Mouse (Mus musculus) erythroblast, adult 5-6 weeks (primary cell): ENCODE data around the gene Dab2ip. TPM values are rescaled to one million over a fixed set of nuclear protein-coding genes. Genes with fewer than 3 reads are reported as not detected.

Source experiments
- ATAC-seq: replicated peaks from 2 replicates; pipeline ENCODE4 v1.8.0; 2016; ENCODE audit warnings: moderate number of reproducible peaks, mild to moderate bottlenecking, moderate TSS enrichment, inconsistent platforms; ENCODE audit not compliant: poor library complexity, low FRiP score, severe bottlenecking
- total RNA-seq, 2 experiments: library from RNA; stranded (forward) in 1 of 2; stranded (reverse) in 1 of 2; fragments of 150-400 nt in 1 of 2; fragments of 200-764, 138-1000 nt in 1 of 2; gene quantifications; 2 replicates each; pipeline versions ENCODE4 v1.2.3 to v1.2.4; 2015 to 2017; ENCODE audit warnings: low replicate concordance in 2 of 2

Gene Dab2ip
- total RNA-seq, 2 experiments from 2014 or later: 0.19 to 2.2 TPM

DNA sequence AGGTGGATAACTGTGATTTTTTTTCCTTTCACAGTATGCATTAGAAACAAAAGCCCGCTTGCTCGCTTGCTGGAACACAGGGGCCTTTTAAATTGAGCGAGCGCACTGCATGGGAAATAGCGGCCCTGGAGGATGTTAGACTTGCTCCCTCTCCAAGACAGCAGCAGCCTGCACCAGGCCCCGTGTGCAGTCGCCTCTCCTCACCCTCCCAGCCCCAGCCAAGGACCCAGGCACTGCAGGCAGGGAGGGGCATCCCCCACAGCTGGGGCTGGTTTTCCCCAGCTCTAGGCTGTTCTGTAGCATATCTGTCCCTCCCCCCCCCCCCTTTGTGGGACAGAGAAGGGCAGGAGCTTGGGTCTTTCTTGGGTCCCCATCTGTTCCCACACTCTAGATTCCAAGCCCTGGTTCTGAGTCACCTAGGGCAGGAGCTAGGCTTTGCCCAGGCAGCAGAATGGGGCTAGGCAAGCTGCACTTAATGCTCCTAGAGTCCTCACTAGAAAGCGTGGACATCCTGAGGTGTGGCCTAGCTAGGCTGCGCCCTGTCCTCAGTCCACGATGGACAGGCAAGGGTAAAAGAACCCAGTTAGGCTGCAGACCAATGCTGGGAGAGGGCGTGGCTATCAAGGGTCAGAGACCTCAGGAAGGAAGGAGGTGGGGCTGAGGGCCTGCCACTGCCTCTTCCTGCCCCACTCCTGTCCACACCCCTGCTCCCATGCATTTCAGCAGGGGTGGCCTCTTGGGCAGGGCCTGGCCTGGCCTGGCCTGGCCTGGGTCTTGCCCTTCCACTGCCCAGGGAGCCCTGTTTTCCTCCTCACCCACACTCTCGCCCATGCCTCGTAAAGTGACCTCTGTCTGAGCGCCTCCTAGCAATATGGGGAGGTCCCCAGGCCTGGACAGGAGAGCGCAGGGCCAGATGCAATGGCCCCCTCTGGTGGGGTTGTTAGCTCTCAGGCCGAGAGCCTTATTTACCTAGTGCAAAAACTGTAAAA is 171.3 kb downstream of the Dab2ip start:
- no peak for ATAC-seq

- no peak for ATAC-seq
Observed at GRCm38 (mm10) chr2:35731671-35732449, 173.8 kb downstream of the Dab2ip start.

GRCm38 (mm10) chr2:35735001-35735400 is 176.9 kb downstream of the Dab2ip start:
- ATAC-seq: no peak

DNA sequence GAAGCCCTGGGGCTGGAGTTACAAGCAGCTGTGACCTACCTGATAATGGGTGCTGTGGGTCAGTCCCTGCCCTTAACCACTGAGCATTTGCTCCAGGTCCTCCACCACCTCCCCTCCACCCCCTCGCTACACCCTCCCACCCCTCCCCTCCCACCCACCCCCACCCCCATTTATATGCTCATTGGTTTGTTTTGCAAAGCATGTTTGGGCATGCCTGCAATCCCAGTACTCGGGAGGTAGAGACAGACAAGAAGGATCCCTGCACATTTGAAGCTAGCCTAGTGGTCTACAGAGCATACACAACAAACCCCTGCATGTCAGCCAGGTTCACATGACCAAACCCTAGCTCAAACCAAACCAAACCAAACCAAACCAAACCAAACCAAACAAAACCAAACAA is 178.0 kb downstream of the Dab2ip start:
- ATAC-seq: no peak

DNA sequence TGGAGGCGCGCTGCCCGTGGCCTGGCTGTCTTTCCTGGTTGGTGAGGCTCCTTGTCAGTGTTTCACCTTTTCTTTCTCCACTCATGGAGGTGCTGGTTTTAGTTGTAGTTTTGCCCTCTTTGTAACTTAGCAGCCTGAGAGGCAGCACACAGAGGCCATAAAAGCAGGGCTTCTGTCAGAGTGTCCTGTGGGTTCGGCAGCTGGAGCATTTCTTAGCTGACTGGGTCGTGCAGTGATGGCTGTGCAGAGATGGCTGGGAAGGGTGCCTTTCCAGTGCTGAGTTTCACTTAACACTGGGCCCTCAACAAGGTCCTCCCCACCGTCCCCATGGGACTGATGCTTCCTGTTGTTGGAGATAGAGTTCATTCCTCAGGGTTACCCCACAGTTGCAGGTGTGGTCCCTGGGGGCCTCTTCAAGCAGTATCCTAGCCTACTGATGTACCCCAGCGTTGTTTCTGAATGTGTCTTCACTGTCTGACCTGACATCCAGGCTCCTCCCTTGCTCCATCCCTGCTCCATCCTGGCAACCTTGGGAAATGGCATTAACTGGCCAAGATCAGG is 179.5 kb downstream of the Dab2ip start:
- ATAC-seq: no peak

GRCm38 (mm10) chr2:35739669-35740254 is 181.7 kb downstream of the Dab2ip start:
- no peak for ATAC-seq

GRCm38 (mm10) chr2:35745876-35746275 is 187.8 kb downstream of the Dab2ip start:
- ATAC-seq: no peak

DNA sequence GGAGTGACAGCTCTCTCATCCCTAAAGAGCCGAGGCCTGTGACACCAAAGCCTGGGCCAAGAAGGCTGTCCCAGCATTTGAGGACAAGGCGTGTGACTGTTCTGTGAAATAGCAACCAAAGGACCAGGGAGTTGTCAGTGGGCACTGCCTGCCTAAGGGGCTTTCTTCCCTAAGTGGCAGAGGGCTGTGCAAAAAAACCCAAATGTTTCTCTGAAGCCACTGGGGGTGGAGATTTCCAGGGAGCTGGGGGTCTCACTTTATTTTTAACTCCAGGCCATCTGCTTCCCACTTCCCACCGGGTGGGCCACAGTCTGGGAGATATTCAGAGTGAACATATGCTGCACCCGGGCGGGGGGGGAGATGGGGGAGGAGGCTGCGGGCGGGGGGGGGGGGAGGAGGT is 188.6 kb downstream of the Dab2ip start:
- ATAC-seq: no peak

DNA sequence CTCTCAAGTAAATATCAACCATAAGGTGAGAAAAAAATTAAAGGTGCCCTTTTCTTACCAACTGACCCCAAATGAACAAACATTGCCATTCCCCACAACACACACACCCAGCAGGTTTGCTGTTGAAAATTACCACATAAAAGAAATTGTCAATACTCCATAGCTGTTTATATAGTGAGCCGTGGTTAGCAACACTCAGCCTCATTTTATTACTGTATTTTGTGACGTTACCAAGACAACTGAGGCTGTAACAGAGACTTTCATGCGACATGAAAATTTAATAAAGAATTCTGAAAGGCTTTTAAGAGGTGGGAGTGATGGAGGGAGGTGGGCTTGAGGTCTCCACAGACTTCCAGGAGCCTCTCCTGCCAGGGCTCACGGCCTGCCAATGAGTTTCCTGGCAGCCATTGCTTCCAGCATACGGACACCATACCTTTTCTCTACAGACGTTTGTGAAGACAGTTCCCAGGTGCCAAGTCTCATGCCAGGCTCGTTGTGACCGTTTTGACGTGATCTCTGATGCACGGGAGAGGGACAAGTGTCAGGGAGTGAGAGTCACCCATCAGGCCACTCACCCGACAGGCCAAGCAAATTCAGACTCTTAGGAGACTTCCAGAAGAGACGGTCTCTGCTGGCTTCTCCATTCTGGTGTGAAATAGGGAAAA is 189.4 kb downstream of the Dab2ip start:
- ATAC-seq: no peak

- no peak for ATAC-seq
Observed at GRCm38 (mm10) chr2:35750533-35751141, 192.6 kb downstream of the Dab2ip start.

GRCm38 (mm10) chr2:35751781-35752505 is 193.9 kb downstream of the Dab2ip start:
- ATAC-seq: no peak

- no peak for ATAC-seq
Observed at GRCm38 (mm10) chr2:35756467-35756866, 198.4 kb downstream of the Dab2ip start.

- no peak for ATAC-seq
Observed at GRCm38 (mm10) chr2:35760352-35760751, 202.3 kb downstream of the Dab2ip start.

- ATAC-seq: no peak
Observed at GRCm38 (mm10) chr2:35760867-35761266, 202.8 kb downstream of the Dab2ip start.

- no peak for ATAC-seq
Observed at GRCm38 (mm10) chr2:35761458-35761857, 203.4 kb downstream of the Dab2ip start.

DNA sequence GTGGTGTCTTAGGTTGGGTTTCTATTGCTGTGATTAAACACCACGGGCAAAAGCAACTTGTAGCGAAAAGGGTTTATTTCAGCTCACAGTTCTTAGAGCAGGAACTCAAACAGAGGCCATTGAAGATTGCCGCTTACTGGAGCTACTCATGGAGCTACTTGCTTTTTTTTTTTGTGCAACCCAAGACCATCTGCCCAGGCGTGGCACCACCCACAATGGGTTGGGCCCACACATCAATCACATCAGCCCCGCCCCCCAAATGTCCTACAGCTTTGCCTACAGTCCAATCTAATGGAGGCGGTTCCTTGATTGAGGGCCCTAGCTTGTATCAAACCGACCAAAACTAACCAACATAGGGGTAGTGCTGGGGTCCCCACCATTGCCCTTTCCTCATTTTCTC is 205.8 kb downstream of the Dab2ip start:
- no peak for ATAC-seq

- ATAC-seq: no peak
Observed at GRCm38 (mm10) chr2:35764328-35764727, 206.3 kb downstream of the Dab2ip start.

- no peak for ATAC-seq
Observed at GRCm38 (mm10) chr2:35767834-35768537, 209.9 kb downstream of the Dab2ip start.
